Mouse (Mus musculus) fat pad, adult 2 months (tissue): ENCODE measurements at regions not wholly inside any gene's neighbourhood (a gene's known extent, or its start where the extent isn't known, plus 50 kb on each side); places are given as distances from the start of the nearest gene placed in this dataset.

ENCODE experiments used
- DNase-seq: peaks from one replicate; pipeline ENCODE4 v3.0.0-alpha.2; 2011; ENCODE audit warnings: low read depth, low spot score; ENCODE audit errors: extremely low read depth

- no peak for DNase-seq
These were observed 73.7 kb upstream of the Bcl6 start for GRCm38 (mm10) chr16:24062314-24062713.

GRCm38 (mm10) chr16:24061496-24061895 is 72.8 kb upstream of the Bcl6 start:
- DNase-seq: no peak

DNA sequence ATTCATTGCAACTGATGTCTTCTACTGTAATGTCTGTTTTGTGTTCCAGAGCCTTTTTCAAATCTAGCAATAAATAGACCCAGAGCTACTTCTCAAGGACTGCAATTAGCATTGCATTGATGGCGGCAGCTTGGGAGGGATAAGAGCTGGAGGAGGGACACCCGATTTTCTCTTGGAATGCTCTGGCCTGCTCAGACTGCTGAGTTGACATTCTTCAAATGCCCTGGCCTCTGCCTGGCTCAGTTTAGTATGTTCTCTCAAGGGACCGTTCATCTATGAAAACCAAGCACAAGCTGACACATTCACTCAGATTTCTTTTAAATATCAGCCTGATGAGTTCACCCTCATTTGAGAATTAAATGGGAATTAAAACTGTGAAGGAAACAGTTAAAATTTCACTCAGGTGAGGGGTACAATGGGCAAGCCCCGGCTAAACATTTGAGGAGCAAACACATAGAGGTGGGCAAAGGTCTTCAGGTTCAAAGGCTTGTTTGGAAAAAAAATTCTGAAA is 70.5 kb upstream of the Bcl6 start:
- DNase-seq: no peak

GRCm38 (mm10) chr16:24056885-24057531 is 68.4 kb upstream of the Bcl6 start:
- DNase-seq: peak; percentile 99

GRCm38 (mm10) chr16:24056123-24056884 is 67.7 kb upstream of the Bcl6 start:
- no peak for DNase-seq

- DNase-seq: no peak
These were observed 65.6 kb upstream of the Bcl6 start for GRCm38 (mm10) chr16:24054293-24054692.

GRCm38 (mm10) chr16:24053403-24053802 is 64.8 kb upstream of the Bcl6 start:
- no peak for DNase-seq

DNA sequence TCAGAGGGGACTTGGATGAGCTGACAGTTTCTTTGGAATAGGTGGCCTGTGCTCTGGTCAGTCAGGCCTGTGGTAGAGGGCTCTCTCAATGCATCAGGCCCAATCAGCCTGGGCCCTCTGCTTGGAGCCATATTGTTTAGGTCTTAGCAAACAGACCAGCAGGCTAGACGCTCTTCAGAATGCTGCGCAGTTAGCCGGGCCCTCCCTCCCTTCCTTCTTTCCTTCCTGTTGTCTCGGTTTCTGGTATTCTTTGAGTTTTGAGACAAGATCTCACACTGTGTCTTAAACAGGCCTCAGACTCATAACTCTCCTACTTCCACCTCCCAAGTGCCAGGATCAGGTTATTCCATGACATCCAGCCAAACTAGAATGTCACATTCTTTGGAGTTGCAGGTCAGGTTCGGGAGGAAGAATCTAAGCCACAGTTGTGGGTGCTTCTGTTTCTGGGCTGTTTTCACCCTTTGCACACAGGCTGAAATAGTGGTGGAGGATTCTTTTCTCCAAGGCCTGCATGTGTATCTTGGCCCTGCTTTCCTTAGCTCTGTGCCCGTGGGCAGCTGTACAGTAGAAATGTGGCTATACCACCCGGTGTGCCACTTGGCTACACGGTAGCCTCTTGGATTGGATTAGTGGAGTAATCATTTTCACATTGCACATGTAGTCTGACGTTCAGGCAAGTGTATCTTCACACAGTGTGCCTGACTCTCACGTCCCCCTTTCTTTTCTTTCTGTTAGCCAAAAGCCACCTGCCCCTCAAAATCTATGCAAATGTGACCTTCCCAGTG is 62.4 kb upstream of the Bcl6 start:
- peak; percentile 92 for DNase-seq

GRCm38 (mm10) chr16:24043779-24044178 is 55.1 kb upstream of the Bcl6 start:
- no peak for DNase-seq

DNA sequence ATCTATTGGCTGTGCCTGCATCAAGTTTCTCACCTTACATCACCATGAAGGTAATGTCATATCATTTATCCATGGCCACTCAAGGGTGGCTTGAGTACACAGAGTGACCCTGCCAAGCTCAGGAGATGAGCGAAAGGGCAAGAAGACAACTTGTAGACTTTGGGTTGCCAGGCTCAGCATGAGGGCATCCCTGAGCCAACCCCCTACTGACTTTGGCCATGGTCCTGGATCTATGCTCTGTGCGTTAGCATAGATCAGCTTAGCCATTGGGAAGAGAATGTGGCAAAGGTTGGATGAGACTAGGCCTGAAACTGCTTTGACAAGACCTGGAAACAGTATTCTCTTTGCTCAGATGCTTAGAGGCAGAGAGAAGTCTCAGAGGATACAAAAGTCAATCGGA is 54.3 kb upstream of the Bcl6 start:
- no peak for DNase-seq

DNA sequence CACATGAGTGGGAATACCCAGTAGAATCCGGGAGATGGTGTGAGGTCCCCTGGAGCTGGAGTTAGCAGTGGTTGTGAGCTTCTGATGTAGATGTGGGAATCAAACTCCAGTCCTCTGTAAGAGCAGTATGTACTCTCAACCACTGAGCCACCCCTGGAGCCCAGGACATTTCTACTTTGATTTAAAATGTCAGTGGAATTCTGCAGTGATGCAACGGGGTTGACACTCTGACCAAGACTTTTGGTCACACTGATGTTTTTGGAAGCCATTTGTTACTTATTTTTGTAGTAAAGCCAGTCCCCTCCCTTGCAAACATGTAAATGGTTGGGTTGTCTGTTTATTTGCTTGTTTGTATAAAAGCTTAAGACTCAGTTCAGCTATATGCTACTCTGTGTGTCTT is 53.6 kb upstream of the Bcl6 start:
- no peak for DNase-seq

DNA sequence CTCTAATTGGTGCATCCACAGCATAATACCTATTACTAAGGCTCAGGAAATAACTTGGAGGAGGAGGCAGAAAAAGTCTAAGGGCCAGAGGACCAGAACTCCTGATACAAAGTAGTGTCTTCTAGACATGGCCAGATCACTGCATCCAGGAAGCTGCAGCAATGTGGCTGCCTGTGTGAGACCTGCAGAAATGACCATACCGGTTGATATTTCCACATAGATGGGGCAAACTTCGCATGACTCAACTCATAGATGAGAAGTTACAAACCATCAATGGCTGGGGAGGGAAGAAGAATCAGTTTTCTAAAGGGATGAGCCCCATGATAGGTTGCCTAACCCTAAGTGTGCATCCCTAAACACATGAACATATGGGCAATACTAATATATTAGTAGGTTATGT is 52.8 kb upstream of the Bcl6 start:
- no peak for DNase-seq

DNA sequence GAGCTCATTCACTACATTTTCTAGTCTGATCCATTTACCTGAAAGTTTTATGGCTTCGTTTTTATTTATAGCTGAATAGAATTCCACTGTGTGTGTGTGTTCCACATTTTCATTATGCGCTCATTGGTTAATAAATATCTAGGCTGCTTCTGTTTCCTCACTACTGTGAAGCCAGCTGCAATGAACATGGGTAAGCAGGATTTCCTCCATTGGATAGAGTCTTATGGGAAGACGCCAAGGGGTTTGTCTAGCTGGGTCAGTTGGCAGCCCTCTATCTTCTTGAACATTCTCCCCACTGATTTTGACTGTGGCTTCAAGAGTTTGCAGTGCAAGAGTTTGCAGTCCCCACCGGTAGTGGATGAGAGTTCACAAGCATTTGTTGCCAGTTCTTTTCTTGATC is 51.1 kb upstream of the Bcl6 start:
- DNase-seq: no peak
